Mouse (Mus musculus) cerebellum, postnatal 4 days (tissue): ENCODE results near the gene Rrp15.

Experiments
- DNase-seq, 2 experiments: peaks; one replicate each; pipeline ENCODE4 v3.0.0; 2022; ENCODE audit warnings: low spot score in 2 of 2, mixed read lengths in 1 of 2

Gene Rrp15

GRCm38 (mm10) chr1:186675263-186675662 lies 73.9 kb downstream of the Rrp15 start:
- DNase-seq, result no peak

GRCm38 (mm10) chr1:186674621-186675020 lies 74.5 kb downstream of the Rrp15 start:
- no peak for DNase-seq

DNA sequence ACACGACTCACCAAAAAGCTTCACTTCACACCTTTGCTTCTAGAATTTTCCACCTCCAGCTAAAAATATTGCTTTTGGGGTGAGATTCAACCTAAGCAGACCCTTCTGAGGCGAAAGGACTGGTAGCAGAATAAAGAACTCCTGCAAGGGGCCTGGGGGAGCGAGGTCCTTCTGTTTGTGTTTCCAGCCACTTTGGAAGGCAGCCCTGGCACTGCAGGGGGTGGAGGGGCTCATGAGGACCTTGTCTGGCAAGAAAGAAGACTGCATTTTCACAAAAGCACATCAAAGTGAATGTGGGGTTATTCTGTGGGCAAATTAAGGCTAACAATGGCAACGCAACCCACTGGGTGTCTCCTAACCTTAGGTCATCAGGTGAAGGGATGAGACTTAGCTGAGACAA lies 76.0 kb downstream of the Rrp15 start:
- DNase-seq, result no peak
